Mouse (Mus musculus) inflammation-experienced regulatory T-cells, adult 6 months (primary cell): ENCODE results near the gene Mroh7. TPM values are rescaled to one million over a fixed set of nuclear protein-coding genes. Genes with fewer than 3 reads are reported as not detected.
A peak's percentile ranks its signal among the peaks of the same experiment; 100 is the strongest.
"Not testable (repeated sequence)": the region's sequence is repeated elsewhere in the genome, so short reads cannot be mapped to it uniquely, and the experiment has no call there.

Experiments used
- ATAC-seq: one replicate; pipeline ENCODE4 v1.8.0; 2017
- polyA plus RNA-seq, 3 experiments: library from polyadenylated mRNA; unstranded; fragments of 100-300 nt; shearing (Covaris generic); gene quantifications; one replicate each; pipeline ENCODE4 v1.2.1; 2017

Gene Mroh7
- not detected for polyA plus RNA-seq

GRCm38 (mm10) chr4:106730814-106731213 lies at the start of gene Mroh7:
Gene Mroh7, minus strand, starts transcription at chr4:106730925.
- no peak for ATAC-seq

DNA sequence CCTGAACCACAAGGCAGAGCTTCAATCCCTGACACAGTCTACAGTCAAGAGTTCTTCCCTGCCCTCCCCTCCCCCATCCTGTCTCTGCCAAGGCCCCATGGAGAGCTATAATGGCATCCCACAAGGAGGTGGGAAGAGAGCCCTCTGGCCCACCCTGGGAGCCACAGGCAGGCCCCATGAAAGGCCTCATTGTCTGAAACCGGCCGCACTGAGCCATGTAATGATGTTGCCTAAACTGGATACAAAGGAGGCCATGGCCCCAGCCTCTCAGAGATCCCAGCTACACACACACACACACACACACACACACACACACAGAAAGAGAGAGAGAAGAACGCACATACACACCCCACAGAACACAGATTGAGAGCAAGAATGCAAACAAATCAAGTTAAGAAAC lies 49.3 kb upstream of the Mroh7 start:
- ATAC-seq: no peak

- ATAC-seq: no peak
These were observed 47.5 kb upstream of the Mroh7 start for GRCm38 (mm10) chr4:106778116-106778788.

DNA sequence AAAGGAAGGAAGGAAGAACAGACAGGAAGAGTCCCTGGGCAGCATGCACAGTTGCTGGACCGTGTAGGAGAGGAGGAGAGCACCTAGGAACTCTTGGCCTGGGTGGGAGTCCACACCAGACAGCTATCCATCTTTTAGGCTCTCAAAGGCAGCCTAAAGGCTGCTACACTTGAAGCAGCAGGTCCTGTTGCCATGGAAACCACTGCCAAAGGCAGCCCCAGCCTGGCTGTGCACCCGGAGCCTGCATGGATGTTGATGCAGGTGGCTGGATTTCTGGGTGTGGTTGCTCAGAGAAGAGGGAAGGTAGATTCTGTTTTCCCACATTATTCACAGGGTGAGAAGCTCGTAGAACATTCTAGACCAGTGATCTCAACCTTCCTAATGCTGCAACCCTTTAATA lies 46.3 kb upstream of the Mroh7 start:
- no peak for ATAC-seq

GRCm38 (mm10) chr4:106775767-106776166 lies 45.0 kb upstream of the Mroh7 start:
- not testable (repeated sequence) for ATAC-seq

- no peak for ATAC-seq
These were observed 41.8 kb upstream of the Mroh7 start for GRCm38 (mm10) chr4:106772558-106772957.

DNA sequence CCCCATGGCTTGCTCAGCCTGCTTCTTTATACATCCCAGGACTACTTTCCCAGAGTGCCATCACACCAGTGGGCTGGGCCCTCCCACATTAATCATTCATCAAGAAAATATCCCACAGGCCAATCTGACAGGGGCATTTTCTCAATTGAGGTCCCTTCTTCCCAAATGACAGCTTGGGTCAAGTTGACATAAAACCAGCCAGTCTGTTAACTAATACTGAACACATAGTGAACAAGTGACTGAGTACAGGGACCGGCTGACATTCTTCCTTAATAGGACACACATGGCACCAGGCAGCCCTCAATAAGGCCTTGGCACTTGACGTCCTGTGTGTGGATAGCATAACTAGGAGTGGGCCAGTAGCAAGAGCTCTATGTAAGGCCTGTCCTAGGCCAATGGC lies 38.6 kb upstream of the Mroh7 start:
- no peak for ATAC-seq

- no peak for ATAC-seq
These were observed 33.4 kb upstream of the Mroh7 start for GRCm38 (mm10) chr4:106764166-106764565.

DNA sequence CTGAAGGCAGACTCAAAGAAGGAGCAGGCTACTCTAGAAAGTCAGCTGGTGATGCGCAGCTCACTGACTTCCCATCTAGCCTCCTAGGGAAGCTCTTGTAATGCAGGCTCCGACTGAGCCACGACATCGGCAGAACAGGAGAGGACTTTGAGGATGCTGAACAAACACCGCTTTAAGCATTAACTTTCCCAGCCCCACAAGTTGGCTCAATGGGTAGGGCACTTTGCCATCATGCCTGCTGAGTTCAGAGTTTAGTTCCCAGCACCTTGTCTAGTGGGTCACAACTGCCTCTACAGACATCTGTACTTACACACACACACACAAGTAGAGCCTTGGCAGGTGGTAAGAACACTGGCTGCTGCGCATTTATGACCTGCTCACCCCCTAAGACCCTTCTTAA lies 21.0 kb upstream of the Mroh7 start:
- ATAC-seq: no peak

DNA sequence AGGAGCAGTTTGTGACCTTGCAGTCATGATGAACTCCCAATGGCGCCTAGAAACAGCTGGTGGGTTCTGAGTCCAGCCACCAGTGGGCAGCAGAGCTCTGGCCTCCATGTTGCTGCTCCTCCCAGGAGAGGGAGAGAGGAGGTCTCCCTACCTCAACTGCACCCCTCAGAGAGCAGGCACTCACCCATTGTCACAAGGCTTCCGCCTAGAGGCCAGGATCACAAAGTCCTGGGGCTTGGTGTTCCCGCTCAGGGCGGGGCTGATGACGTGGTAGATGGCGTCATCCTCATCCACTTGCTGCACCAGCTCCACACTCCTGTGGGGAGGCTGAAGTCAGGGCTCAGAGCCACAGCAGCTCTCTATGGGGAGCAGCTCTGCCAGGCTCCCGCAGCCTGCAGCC lies 19.0 kb upstream of the Mroh7 start:
- no peak for ATAC-seq

GRCm38 (mm10) chr4:106747001-106747580 lies 16.4 kb upstream of the Mroh7 start:
- no peak for ATAC-seq

- no peak for ATAC-seq
These were observed 15.1 kb upstream of the Mroh7 start for GRCm38 (mm10) chr4:106745862-106746261.

DNA sequence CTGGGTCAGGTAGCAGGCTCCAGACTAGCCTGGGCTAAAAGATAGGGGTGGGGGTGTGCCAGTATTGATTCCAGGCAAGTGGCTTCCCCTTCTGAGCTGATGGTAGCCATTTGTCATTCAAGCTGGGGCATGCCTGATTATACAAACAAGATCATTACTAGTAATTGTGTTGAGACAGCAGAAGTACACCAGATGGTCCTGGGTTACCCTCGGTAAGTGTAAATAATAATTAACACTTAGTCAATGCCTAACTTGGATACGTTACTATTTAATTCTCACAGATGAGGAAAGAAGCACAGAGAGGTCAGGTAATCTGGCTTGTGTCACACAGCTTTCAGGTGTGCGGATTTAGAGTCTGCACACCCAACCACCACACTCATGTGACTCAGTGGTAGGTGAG lies 7.2 kb upstream of the Mroh7 start:
- no peak for ATAC-seq

GRCm38 (mm10) chr4:106736884-106737283 lies 6.2 kb upstream of the Mroh7 start:
- ATAC-seq: not testable (repeated sequence)

- ATAC-seq: no peak
These were observed 2.9 kb upstream of the Mroh7 start, which contains the start of gene Fam151a for GRCm38 (mm10) chr4:106733636-106734035. Gene Fam151a, plus strand, starts transcription at chr4:106733889.

- no peak for ATAC-seq
These were observed 10.1 kb downstream of the Mroh7 start for GRCm38 (mm10) chr4:106720631-106721030.

GRCm38 (mm10) chr4:106713622-106714021 lies 17.1 kb downstream of the Mroh7 start:
- no peak for ATAC-seq

DNA sequence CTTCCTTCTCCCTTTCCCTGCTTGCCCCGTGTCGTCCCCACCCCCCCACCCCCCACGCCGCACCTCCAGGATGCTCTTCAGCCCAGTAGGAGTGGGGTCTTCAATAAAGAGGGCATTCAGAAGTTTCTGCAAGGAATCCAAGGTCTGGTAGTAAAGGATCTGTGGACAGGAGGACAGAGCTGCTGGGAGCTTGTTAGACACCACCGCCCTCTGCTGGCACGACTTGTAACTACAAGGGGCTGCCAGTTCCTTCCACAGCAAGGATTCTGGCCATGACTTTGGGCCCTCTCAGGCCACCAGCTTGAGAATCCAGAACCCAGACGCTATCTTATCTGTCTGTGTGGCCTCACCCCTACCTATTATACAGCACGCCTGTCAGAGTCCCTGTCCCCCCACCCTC lies 22.3 kb downstream of the Mroh7 start:
- ATAC-seq: no peak

- ATAC-seq: no peak
These were observed 22.8 kb downstream of the Mroh7 start for GRCm38 (mm10) chr4:106707957-106708356.

- ATAC-seq: no peak
These were observed 25.5 kb downstream of the Mroh7 start for GRCm38 (mm10) chr4:106705096-106705665.

- ATAC-seq: no peak
These were observed 26.3 kb downstream of the Mroh7 start for GRCm38 (mm10) chr4:106704416-106704815.

DNA sequence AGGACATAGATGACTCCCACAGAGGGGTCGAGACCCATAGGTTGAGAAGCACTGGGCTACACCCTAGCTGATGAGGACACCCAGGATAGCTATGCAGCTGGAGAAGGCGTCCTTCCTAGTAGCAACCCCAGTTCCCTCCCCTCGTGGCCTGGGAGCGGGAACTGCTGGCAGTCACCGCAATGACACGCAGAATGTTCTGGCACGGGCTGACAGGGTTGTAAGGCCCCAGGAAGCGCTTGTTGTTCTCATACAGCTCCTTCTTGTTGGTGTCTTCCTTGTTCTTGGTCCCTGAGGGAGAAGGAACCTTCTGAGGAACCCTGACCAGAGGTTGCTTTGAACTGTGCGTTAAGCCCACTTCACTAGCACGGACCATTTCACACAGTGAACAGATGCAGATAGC lies 26.8 kb downstream of the Mroh7 start:
- no peak for ATAC-seq

DNA sequence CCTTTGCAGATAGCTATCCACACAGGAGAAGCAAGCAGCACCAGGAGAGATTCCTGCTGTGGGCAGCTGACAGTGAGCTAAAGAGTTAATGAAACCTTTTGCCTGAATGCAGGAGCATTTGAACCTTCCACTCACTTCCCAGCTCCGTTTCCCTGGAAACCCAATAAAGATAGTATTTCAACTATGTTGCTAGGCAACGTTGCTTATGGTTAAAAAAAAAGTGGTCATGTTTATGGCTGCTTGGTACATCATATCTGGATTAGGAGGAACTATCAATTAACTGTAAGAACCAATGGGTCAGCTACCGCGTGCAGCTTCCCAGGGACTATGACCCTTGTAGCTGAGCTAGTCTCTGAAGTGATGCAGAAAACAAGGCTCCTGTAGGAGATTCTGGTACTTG lies 29.9 kb downstream of the Mroh7 start:
- ATAC-seq: no peak

DNA sequence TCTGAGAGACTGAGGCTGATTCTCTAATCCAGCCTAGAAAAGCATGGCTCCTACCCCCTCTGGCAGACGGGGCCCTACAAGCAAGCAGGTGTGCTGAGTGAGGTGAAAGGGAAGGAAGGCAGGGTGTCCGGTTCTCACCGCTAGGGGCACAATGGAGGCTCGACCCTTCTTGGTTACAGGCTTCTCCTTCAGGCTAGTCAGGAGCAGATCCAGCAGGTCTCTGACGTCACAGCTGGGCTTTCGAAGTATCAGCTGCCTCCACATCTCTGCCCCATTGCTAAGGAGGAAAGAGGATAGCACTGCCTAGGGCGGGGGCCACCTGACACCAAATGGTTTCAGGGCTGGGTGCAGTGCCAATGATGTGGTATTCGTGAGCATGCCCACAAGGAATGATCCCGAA lies 30.7 kb downstream of the Mroh7 start:
- ATAC-seq: peak; percentile 35
